Mouse (Mus musculus): Measurements from ENCODE around the gene Csnk1g2.

- TF ChIP-seq CTCF (conservative IDR thresholded peaks at IDR 0.05; ENCODE audit: insufficient read depth, insufficient read length, low read depth, low read length): no peak
- TF ChIP-seq POLR2A (IDR thresholded peaks at IDR 0.05; ENCODE audit: low read depth, low read length): no peak
Measured at GRCm38 (mm10) chr10:80654866-80655265, 32.2 kb downstream of the Csnk1g2 start.

All from kidney, adult 2 months (tissue).